Mouse (Mus musculus) c-Kit-negative CD71-positive TER-119-positive erythroid progenitor cells, embryonic 14.5 days (primary cell): ENCODE data around the gene Parp1.
A peak's percentile ranks its signal among the peaks of the same experiment; 100 is the strongest.

Experiments used
- DNase-seq: peaks from one replicate; pipeline ENCODE4 v3.0.0-alpha.2; 2013; ENCODE audit warnings: low read depth, low spot score

Gene Parp1

DNA sequence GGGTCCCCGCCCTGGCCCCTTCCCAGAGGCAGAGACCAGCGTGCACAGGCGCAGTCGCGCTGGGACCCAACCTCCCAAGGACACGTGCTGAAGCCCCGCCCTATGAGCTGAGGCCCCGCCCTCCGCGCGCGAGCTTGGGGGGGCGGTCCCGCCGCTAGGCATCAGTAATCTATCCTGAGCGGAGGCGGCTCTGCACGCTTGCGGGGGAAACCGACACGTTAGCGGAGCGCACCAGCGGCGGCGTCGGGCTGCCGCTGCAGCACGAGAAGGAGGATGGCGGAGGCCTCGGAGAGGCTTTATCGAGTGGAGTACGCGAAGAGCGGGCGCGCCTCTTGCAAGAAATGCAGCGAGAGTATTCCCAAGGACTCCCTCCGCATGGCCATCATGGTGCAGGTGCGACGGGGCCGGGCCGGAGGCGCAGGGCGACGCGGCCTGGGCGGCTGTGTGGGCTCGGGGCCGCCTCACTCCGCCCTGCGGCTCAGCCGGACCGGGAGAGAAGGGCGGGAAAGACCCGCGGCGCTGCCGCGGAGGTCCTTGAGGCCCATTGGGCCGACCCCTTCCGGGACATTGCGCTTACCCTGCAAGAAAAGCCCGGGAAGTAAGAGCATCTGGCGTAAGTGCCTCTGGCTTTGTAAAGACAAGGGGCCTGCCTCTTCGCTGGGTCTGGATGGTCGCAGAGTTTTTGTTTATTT is at the start of gene Parp1:
Gene Parp1 (plus strand): TSS at position 164 of the 692 bp plus-strand sequence.
- peak; percentile 77 for DNase-seq

DNA sequence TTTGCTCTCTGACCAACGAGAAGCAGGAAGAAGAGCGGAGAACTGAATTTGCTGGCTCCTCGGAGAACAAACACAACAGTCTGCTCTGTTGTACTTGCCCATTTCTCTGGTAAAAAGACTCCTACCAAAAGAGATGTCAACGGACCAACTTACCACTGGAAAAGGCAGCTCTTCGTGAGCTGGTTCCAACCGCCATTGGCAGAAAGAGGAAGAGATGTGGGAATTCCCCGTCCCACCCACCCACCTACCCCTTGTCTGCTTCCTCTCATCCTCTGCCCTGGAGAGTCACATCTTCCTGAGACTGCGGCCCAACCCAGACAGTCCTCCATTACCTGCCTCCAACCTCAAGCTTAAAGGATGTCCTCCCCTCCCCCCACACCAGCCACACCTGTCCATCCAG is 49.2 kb upstream of the Parp1 start:
- no peak for DNase-seq

DNA sequence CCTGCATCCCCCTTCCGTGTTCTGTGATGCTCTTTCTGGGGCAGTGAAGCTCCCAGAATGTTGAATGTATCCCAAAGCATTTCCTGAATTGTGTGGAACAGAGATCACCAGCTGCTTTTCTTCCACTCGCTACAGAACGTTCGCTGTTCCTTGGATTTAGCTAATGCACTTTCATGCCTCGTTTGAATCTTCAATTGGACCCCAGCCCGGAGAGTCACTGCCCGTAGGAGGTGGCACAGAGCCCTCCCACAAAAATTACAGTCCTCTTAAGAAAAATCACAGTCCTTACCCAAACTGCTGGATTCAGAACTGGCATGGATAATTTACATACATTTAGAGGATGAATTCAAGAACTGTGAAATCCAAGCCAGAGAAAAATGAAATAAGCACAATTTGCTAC is 48.5 kb upstream of the Parp1 start:
- no peak for DNase-seq

DNA sequence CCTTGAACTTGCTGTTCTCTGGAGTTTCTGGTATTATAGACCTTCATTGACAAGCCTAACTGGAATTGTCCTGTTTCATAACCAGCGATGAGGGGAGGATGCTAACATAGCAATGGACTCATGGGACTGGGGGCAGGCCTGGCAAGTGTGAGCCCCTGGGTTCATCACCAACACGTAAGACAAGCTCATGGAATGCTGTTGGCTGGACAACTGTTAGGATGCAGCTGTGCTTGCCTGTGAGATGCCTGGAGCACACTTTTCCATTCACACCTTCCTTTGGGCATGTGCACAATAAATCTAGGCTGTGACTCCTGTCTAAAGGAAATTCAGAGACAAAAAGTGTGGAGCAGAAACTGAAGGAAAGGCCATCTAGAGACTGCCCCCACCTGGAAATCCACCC is 45.4 kb upstream of the Parp1 start:
- no peak for DNase-seq

DNA sequence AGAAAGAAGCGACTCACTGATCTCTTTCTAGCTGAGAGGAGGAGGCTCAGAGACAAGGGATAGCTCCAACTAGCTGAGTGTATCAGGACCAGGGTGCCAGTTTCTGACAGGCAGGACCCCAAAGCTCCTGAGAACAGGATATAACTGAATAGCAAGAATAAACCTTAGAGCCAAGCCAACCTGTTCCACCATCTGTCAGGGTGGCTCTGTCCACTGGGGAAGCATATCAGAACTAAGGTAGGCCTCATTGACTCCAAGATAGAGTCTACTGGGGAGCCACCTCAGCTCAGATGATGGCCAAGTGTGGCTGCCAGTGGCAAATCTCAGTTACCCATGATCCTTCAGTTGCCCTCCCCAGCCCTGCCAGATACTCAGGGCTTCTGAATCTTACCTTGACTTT is 43.4 kb upstream of the Parp1 start:
- no peak for DNase-seq

DNA sequence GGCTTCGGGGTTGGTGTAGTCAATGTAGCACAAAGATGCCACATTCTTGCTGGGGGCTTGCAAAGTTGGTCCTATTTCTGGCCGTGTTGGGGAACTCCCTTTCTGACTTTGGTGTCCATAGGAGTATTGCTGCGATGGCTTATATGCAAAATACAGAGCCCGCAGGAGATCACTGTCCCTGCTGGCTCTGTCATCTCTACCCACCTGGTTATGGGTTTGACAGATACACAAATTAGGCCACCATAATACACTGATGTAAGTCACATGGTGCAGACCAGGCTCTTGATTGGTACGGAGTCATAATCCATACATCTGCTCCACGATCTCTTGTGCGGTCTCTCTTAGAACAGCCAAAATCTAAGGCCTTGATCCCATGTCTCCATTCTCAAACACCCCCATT is 38.9 kb upstream of the Parp1 start:
- no peak for DNase-seq

DNA sequence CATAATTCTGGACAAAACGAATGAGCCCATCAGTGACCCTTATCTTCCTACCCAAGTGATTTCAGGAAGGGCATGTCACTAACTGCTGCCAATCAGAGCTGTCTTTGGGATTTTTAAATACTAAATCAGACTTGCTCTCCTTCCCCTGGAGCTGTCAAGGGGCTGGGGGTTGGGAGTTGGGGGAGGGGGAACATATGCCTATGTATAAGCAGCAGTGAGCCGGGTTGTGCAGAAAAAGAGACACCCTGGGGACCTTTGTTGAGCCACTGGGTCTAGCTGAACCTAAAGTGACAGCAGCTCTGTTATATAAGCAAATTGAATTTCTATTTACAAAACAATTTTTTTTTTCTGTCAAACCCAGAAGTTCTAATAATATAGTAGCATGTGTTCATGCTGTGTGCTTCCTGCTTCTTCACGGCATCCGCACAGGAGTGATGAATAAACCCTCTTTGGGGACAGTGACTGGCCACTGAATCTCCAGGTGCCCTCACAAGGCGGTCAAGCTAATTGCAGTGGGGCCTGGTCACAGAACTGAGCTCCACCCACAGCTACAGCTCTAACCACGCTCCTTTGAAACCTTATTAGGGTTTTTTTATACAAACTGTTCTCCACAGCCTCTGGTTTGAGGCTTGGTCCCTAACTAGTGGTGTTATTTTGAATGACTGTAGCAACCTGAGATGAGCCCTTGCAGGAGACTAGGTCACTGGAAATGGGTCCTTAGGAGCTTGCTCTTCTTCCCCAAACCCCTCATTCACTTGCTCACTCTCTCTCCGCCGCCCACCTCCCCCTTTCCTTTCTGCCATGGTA is 38.1 kb upstream of the Parp1 start:
- no peak for DNase-seq

DNA sequence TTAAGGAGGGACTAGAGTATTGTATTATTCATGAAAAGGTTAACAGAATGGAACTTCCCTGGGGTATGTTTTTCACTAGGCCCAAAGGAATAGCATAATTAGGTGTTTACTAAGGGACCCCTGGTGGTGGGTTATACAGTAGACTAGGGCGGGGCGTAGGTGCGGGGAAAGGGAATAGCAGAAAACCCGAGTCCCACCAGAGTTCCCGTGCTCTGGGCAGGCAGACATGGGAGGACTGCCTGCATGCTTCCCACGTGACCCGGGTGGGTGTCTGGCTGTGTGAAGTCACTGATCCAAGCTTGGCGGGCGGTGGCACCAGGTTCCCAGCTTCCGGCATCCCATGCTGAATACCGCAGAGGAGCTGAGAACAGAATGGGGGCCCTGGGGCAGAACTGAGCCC is 36.1 kb upstream of the Parp1 start:
- no peak for DNase-seq

DNA sequence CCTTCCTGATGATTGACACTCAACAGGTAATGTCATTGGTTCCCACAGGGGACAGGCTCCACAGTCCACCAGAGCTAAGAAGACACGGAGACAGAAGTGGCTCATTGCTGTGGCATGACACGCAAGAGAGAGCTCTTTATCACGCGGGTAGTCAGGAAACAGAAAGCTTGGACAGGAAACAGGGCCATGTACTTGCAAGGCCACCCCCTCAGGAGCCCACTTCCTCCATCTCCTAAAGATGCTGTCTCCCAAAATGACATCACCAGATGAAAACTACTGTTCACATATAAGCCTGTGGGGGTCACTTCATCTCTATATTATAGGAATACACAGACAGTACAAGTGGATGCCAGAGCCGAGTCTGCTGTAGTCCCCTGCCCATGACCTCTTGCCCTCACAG is 32.0 kb upstream of the Parp1 start:
- DNase-seq: no peak

DNA sequence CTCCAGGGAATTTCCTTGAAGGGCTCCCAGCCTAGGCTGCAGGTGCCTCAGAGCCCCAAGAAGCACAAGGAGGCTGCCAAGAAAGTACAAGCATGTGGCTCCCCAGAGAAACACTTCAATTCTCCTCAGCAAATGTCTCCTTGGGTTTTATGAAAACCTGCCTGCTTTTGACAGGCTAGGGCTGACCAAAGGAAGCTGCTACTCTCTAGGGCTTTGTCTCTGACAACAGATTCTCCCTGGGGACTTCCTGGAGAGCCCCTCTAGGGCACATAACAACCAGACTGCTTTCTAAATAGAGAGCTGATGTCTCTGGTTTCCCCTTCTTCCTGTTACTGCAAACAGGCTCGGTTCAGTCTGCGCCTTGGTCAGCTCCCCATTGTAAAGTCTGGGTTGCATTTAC is 27.5 kb upstream of the Parp1 start:
- DNase-seq: no peak

DNA sequence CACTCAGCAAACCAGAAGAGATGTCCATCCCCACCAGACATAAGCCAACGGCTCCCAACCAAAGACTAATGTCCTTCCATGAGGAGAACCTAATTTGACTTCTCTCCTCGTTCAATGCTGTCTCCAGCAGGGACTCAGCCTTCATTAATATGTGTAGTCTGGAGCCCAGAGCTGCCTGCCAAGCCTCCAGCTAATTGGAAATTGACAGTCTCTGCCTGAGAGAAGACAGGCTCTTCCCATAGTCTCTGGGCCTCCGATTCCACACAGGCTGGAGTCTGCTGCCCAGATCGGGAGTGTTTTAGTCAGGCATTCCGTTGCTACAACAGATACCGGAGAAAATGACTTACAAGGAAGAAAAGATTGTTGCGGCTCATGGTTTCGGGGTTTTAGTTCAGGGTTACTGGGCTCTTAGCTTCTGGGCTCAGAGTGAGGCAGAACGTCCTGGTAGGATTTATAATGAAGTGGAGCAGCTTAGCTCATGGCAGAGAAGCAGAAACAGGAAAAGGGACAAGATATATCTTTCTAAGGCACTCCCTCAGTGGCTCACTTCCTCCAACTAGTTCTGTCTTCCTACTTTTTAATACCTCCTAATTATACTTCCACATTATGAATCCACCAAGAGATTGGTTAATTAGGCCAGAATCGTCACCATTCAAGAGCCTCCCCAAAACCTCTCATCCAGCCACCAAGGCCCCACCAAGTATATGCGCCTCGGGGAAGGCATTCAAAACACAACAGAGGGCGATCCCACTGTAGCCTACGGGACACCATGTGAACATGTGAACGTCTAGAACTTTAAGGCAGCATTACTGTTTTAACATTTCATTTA is 26.6 kb upstream of the Parp1 start:
- DNase-seq: no peak

DNA sequence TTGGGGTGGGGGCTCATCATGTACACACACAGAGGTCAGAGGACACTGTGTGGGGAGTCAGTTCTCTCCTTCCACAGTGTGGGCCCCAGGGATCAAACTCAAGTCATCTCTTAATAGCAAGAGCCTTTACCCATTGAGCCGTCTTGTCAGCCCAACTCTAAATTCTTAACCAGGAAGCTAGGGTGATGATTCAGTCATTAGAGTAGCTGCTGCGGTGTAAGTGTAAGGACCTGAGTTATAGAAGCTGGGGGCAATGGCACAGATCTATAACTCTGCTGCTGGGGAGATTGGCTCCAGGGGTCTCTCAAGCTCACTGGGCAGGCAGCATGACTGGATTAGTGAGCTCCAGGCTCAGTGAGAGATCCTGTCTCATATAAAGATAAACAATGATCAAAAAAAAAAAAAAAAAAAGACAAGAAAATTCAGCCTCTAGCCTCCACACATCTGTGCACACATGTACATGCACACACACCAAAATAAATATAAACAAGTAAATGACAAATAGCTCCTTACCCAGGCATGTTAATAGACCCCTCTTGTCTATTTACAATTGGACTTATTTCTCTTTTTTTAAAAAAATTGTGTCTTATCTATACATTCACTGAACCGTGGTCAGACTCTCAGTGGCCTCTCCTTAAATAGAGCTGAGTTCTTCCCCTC is 25.9 kb upstream of the Parp1 start:
- no peak for DNase-seq

DNA sequence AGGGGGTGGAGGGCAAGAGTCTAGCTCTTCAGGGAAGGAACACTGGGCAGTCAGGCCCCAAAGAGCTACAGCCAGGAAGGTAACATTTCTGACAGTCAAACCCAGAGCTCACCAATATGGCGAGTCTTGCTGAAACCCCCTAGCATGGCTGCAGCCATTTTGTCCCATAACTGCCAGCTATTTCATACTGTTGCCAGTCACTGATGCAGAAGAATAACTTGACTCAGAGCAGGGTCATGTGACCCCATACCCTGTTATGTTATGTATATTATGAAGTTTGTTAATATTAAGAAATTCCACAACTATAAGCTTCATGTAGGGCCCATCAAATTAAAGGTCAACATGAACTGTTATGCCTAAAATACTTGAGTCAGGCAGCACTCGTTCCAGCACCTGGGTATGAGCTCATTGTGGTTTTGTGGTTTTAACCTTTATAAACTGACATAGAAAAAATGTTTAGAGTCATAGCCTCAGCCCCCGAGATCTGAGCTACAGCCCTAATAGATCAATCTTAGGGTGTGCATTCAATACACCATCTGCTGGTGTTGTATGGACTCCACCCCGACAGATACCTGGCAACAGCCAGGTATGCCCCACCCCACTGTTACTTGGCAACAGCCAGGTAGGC is 22.7 kb upstream of the Parp1 start:
- DNase-seq: no peak

DNA sequence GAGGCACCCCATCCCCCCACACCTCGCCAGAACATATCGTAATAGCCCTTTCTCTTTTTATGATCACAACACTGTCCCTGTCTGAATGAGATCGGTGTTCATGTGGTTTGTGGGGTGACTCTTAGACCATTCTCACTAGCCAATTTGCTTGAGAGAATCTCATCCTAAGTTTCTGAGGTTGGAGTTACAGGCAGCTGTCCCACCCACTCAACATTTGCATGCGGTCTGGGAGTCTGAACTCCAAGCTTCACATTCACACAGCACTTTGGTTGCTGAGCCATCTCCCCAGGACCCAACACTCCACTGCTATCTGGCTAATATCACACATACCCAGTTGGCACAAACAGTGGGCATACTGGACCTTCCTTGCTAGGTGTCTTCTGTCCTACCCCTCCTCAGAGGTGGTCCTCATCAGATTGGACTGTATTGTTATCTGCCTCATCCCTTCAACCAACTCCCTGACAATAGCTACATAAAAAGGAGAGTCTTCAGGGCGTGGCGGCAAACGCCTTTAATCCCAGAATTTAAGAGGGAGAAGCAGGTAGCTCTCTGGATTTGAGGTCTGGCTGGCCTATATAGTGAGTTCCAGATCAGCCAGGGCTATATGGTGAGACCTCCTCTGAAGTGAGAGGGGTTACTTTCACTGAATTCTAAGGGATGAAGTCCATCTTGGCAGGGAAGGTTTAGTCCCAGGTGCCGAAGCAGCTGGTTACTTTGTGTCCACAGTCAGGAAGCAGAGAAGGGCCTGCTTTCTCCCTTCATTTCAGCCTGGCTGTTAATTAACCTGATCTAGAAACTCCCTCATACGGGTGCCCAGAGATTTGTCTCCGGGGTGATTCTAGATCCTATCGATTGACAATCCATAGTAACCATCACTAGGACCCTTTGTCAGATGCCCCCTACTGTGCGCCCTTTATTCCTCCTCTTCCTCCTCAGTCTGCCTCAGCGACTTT is 21.6 kb upstream of the Parp1 start:
- no peak for DNase-seq

DNA sequence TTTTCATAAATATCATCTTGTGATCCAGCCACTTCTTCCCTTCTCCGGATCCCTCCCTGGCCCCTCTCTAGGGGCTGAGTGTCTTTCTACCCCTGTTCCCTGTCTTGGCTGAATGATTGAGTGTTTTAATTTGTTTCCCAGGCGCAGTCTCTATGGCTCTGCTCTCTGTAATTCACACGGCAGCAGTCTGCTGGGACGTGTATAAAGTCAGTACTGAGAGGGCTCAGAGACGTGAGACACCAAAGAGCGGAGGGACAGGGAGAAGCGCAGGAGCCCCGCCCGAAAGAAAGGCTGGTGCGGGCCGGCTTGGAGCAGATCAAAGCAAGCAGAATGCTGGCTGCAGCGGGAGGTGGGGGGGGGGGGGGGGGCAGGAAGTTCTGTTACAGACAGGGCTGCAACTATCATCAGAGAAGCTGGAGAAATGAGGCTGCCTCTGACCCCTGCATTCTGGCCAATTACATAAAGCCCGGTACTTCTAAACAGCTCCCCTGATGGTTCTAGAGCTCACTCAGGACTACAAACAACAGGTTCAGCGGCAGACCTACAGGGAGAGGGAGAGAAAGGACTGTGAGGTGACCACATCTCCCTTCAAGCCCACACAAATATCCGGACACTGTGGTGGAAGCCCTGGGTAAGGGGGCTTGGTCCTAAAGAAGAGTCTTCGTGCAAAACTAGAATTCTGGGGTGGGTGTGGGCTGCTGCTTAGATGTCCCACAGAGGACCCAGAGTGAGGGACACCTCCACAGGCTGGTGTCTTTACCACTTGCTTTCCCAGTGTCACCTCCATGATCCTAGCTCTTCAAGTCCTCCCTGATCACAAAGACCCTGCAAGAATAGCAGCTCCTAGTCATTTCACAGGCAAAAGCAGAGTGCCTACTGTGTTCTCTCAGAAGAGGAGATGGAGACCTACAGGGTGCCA is 20.7 kb upstream of the Parp1 start:
- DNase-seq: no peak

DNA sequence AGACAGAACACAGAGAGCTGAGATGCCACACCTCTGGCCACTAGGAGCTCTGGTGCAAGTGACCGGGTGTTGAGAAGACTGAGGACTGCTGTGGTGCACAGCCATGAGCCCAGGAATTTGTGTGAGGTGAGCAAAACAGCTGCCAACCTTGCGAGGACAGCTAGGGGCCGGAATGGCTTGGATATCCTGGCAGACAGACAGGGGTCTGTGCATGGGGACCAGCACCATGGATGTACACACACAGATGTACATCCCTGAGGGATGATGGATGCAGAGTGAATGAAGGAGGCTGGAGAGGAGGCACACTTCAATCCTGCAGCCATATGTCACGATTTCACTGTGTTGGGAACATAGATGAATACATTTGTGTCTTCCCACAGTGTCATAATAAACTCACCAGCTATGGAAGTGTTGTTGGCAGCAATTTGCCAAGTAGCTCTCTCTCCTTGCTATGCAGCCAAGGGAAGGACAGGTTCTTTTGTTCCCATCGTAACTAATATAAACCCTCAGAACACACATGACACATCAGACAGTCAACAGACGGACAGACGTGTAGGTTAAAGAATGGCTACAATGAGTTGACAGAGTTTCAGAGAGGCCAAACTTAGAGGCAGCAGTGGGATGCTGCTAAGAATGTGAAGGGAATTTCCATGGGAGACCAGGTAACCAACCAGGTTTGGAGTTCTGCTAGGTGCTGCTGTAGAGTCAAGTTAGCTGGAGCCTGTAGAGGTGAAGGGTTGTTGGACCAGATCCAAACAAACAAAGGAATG is 19.0 kb upstream of the Parp1 start:
- no peak for DNase-seq

DNA sequence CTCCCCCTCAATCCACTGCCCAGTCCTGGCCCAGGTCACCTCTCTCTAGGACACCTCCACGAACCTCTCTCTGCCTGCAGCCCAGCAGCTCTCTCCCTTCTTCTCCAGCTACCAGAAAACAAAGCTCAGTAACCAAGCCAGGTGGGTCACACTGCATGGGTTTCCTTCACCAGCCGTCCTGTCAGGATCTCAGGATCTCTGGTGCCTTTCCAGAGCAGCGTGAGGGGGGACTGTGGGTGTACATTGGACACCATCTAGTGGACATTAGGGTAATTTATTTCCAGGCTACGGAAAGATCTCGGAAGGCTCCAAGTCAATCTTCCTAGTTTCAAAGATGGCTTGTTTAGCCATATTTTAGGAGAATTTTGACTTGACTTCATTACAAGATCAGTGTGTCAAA is 18.0 kb upstream of the Parp1 start:
- DNase-seq: no peak

DNA sequence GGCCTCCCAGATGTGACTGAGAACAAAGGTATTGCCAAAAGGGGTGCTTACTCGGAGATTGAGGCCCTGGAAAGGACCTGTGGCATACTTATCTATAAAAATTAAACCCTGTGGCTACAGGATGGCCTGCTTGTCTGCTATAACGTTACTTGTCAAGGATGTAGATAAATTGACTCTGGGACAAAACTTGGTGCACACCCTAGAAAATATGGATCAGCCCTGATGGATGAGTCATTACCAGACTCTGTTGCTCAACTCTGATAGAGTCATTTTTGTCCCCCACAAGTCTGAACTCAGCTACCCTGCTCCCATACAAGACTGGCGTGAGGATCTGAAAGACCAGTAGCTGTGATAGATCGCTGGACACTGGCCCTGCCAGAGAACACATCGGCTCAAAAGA is 11.8 kb upstream of the Parp1 start:
- no peak for DNase-seq
